Mouse (Mus musculus): Measurements from ENCODE around the gene Supt7l. TPM values are rescaled to one million over a fixed set of nuclear protein-coding genes. Genes with fewer than 3 reads are reported as not detected.

Supt7l gene
- total RNA-seq (2023): 30.8 TPM

DNA sequence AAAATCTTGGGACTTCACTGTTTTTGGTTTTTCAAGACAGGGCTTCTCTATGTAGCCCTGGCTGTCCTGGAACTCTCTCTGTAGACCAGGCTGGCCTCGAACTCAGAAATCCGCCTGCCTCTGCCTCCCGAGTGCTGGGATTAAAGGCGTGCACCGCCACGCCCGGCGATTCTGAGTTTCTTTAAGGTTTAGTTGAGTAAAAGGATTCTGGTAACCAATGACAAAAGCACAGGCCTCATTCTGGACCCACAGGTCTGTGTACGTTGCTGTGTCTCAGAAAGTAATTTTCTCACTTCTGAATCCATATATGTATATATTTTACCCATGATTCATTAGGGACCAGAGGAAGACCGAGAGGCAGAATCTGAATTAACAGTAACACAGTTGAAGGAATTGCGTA is at the start of gene Supt7l:
TSS of gene Supt7l (minus strand) at position 101 of the 400 bp plus-strand sequence.

DNA sequence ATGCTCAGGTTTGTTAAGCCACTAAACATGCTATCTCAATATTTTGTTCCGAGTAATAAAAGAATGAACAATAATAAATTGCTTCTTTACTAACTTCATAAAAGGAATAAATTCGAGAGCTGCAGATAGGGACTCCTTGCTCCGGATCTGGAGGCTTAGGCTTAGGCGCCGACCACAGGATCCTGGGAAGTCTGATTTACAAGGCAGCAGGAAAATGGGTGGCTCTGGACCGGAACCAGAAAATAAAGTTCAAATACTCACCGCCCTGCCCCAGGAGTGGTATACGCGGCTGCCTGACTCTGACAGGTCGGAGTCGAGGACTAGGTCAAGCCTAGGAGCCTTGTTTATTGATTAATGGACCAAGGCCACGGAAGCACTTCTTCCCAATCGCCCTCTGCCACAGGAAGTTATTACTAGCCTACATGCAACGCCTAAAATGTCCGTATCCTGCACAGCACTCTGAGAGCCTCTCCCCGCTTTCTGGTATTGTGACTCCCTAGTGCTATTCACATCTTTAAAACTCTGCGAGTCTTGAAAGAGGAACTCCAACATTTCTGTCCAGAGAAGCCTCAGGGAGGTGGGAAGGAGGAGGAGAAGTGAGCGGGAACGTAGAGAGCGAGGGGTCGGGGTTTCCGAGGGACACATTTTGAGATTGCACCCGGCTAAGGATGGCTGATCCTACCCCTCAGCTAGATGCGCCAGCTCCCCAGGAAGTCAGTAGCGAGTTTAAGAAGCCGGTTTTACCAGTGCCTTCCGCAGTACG is 1.1 kb downstream of the Supt7l start, which contains the start of gene Slc4a1ap:
TSS of gene Slc4a1ap (plus strand) at position 642 of the 763 bp plus-strand sequence.

DNA sequence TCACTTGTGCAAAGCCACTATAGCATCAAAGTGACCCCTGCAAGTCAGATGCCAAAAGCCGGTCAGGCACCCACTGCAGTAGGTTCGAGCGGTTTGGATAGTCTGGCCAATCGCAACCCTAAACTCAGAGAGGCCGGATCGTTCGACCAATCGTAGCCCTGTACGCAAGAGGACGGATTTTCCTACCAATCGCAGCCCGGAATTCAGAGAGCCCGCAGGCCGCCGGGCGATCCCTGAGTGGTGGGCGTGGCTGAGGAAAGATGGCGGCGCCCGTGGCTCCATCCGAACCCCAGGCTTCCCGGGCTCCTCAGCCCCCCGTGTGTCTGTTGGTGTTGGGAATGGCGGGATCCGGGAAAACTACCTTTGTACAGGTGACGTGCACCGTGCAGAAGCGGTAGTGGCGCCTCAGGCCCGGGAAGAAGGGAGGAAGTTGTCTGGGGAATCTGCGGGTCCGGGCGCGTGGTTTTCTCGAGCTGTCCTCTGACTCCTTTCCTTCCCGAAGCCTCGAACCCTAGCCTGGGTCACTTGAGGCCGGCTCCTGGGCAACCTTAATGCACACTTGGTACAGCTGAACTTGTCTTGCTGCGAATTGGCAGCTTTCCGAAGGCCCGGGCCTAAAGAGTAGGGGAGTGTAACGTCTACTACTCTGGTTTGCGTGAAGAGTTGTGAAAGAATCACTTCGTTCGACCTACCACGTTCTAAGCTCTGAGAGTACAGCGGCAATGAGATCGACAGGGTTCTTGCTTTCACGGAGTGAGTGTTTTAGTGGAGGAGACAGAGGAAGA is 32.9 kb downstream of the Supt7l start, which contains the start of gene Gpn1:
TSS of gene Gpn1 (plus strand) at position 229 of the 785 bp plus-strand sequence.

DNA sequence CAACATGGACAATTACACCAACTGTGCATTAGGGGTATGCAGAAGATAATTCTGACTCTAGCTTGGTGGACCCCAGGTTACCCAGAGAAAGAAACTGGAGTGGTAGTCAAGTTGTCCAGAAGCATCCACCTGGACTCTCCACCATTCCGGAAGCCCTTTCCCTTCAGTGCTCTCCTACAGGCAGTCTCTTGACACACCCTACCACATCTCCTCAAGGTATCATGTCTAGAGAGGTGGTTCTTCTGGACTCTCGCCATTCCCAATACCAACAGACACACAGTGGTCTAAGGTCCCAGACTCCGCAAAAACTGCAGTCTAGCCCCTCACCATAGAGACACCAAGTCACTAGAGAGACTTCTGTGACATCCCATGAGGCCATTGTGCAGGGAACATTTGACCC is 42.2 kb downstream of the Supt7l start, which contains the start of gene 4930548H24Rik:
TSS of gene 4930548H24Rik (plus strand) at position 301 of the 400 bp plus-strand sequence.

Other genes with a start within 250 kb of the Supt7l start
- gene Ift172, start 236.7 kb downstream of the Supt7l start, total RNA-seq (2023): 14.5 TPM
- 1.3 TPM for gene Fndc4, start 231.7 kb downstream of the Supt7l start, total RNA-seq (2023)
- gene Gckr, start 230.4 kb downstream of the Supt7l start, total RNA-seq (2023): 0.15 TPM
- 30.8 TPM for gene Zfp512, start 75.4 kb downstream of the Supt7l start, total RNA-seq (2023)
- gene 4930548H24Rik, start 42.1 kb downstream of the Supt7l start, total RNA-seq (2023): 0.92 TPM
- gene Gpn1, start 33.1 kb downstream of the Supt7l start, total RNA-seq (2023): 53.2 TPM
- gene Slc4a1ap, start 812 bp downstream of the Supt7l start, total RNA-seq (2023): 80.4 TPM
- 133 TPM for gene Mrpl33, start 69.1 kb upstream of the Supt7l start, total RNA-seq (2023)
- 9.2 TPM for gene Rbks, start 169.8 kb upstream of the Supt7l start, total RNA-seq (2023)
- gene Babam2, start 169.9 kb upstream of the Supt7l start, total RNA-seq (2023): 49.2 TPM